Mouse (Mus musculus): ENCODE measurements around the gene Appl2.

DNA sequence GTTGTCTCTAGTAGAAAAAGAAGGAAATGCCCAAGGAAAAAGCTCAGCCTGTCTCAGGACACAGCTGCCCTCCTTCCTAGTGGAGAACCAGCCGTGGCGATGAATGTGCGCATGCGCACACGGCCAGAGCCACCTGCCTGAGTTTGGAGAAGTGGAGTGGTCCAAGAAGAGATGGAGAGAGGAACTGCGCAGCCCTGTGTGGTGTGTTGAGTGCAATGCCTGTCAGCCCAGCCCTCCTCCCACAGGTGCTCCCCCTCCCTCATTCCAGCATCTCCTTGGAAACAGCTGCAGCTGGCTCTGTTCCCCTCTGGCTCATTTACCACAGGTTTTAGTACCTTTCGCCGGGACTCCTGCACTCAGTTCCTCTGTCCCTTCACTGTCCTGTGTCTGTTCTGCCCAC is 13.4 kb upstream of the Appl2 start:
- no peak for TF ChIP-seq CTCF (IDR thresholded peaks at IDR 0.05; ENCODE audit: low read depth)
- no peak for TF ChIP-seq EP300 (IDR thresholded peaks at IDR 0.05; ENCODE audit: low read depth)

Data from heart, postnatal 0 days (tissue).